Mouse (Mus musculus) gastrocnemius, postnatal 25 days (tissue): ENCODE data around the gene Gm45140. TPM values are rescaled to one million over a fixed set of nuclear protein-coding genes. Genes with fewer than 3 reads are reported as not detected.

Source experiments
- DNase-seq: peaks from one replicate; pipeline ENCODE4 v3.0.0; 2022
- long read RNA-seq, 2 experiments: library from polyadenylated mRNA; stranded (forward); transcript quantifications; one replicate each; pipeline ENCODE4 v2.0.0; 2021
- total RNA-seq, 2 experiments: library from RNA; stranded (reverse); gene quantifications; 1 replicate in 1 of 2; 2 replicates in 1 of 2; pipeline ENCODE4 v1.2.3; 2021

Gm45140 gene
- under 1 TPM in 1 of 2 experiments, not detected in 1; 0.59 TPM for total RNA-seq
- long read RNA-seq, experiment 1 = 0 reads
- long read RNA-seq, experiment 2, partial matches to known transcripts = 0 of 4 reads
- long read RNA-seq, experiment 2, other reads (novel, unspliced or antisense) = 4 of 4 reads

GRCm38 (mm10) chr6:87835695-87836094, at the start of gene Gm45140:
Gm45140 (minus strand) TSS chr6:87835795.
- DNase-seq = no peak

GRCm38 (mm10) chr6:87882816-87883215, 47.2 kb upstream of the Gm45140 start:
- no peak for DNase-seq

DNA sequence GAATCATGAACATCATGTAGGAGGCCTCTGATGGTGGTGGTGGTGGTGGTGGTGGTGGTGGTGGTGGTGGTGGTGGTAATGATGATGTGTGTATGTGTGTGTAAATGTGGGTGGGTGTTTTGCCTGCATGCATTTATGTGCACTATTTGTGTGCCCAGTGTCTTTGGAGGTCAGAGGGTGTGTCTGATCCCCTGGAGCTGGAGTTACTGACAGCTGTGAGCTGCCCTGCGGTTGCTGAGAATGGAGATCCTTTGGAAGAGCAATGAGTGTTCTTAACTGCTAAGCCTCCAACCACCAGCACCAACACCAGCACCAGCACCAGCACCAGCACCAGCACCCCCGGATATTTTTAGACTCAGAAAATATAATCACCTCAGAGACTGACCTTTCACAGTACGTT, 46.6 kb upstream of the Gm45140 start:
- no peak for DNase-seq

DNA sequence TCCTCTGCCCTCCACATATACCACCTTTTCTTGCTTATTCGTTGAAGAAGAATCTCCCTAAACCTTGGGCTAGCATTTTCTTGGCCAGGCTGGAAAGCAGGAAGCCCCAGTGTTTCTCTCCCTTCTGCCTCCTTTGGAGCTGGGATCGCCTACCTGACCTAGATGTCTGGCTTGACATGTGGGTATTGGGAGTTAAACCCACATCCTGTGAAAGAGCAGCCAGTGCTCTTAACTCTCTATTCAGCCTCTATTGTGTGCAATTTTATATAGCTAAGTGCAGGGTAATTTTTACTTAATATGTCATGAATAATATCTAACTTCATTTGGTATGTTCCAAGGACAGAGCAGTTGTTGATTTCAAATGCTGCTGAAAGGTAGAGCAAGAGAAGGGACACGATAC, 44.0 kb upstream of the Gm45140 start:
- no peak for DNase-seq

DNA sequence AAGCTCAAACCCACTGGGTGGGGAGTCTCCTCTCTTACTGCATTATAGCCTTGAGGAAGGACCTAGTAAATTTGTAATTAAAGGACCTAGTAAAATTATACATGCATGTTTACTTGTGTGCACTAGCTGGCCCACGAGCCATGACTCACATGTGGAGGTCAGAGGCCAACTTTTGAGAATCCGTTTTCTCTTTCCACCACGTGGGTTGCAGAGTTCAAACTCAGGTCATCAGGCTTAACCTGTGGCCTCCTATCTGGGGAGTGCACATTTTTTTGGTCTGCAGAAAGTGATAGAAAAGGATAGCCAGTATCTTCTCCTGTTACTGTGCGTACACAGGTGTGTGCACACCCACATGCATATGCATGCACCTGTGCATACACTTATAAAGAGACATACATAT, 43.4 kb upstream of the Gm45140 start:
- no peak for DNase-seq

- DNase-seq = peak; percentile 69
Observed at GRCm38 (mm10) chr6:87876068-87876643, 40.6 kb upstream of the Gm45140 start.

DNA sequence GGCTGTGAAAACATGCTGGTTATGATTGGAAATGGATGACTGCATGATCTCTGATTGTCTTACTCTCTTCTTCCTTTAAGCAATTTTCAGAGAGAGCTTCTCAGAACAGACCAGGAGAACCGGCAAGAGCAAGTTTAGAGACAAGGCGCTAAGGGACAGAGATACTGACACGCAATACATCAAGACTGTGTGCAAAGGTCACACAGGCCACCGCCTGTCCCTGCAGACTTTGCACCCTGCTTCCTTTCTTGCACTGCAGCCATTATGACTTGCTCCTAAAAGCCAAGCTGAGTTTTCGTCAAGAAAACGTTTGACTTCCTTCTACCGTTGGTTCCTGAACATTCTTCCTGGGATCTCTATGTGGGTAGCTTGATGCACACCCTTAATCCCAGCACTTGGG, 40.0 kb upstream of the Gm45140 start:
- DNase-seq = no peak

- peak; percentile 90 for DNase-seq
Observed at GRCm38 (mm10) chr6:87875083-87875482, 39.5 kb upstream of the Gm45140 start.

DNA sequence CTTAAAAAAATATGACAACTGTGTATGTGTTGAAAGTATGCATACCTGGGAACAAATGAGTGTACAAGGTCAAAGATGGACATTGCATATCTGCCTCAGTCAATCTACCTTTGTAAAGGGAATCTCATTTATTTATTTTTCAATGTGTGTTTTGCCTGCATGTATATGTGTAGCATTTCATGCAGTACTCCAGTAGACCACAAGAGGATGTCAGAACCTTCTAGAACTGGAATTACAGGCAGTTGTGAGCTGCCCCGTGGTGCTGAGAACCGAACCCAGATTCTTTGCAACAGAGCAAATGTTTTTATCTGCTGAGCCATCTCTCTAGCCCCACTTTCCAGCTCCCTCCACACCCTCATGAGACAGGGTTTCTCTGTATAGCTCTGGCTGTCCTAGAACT, 38.4 kb upstream of the Gm45140 start:
- no peak for DNase-seq

DNA sequence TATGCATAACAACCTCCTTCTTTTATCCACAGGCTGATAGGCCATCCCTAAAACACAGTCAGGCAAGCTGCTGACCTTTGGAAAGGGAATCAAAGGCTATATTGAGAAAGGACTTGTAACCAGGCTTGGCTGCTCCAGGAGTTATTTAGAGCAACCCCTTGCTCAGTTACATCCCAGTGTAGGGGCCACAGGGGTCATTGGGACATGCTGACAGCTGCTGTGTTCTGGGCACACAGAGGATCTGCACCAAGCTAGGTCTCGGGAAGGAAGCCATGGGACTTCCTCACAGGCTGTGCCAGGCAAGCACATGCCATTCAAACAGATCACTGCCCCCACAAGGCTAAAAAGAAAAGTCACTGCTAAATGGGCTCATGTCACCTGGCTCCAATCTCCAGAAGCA, 37.5 kb upstream of the Gm45140 start:
- peak; percentile 86 for DNase-seq

DNA sequence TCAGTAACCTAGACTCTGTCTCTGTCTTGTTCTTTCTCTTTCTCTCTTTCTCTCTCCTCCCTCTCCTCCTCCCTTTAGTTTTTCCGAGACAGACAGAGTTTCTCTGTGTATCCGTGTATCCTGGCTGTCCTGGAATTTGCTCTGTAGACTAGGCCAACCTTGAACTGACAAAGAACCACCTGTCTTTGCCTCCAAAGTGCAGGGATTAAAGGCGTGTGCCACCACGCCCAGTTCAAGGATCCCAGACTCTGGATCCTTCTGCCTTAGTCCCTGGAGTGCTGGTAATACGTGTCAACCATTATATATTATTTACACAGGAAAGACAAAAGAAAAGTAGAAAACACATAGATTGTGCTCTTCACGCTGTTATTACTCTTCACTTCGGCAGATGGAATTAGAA, 35.6 kb upstream of the Gm45140 start:
- no peak for DNase-seq

- no peak for DNase-seq
Observed at GRCm38 (mm10) chr6:87870440-87870839, 34.8 kb upstream of the Gm45140 start.

DNA sequence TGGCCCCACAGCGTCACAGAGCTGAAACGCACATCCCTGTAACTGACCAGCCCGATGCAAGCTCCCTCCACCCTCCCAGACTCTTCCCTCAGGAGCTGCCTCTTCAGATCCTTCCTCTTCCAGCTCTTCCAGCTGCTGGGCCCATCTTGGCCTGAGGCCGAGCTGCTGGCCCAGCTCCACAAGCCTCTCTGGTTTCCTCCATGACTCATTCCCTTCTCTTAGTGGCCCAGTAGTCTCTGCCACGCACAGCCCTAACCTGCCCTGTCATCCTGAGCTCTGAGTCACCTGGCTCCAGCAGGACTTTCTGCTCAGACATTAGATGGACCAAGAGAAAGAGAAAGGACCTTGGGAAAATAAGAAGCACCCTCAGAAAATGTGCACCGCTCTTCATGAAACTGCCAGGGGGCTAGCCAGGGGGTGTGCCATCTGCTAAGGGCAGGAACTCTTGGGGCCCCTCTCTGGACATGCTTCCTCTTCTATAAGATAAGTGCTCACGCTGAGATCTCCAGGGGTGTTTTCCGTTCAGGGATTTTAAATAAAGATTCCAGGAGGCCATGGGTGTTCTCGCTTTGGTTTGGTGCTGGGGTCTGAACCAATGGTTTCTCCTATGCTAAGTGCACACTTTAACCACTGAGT, 33.4 kb upstream of the Gm45140 start:
- DNase-seq = peak; percentile 94

DNA sequence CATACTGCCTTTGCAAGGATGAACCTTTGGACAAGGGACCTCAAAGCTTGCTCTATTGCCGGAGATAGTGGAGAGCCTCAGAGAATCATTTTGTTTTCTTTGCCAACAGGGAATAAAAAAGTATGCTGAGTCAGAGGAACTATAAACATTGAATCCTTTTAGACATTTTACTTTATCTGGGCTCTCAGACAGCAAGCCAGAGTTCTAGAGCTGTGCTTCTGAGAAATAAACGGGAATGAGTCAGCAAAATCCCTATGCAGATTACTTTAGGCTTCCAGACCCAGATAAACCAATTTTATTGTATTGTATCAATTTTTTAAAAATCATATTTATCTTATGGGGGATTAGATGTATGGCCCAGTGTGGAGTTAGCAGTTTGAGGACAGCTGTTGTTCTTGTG, 31.7 kb upstream of the Gm45140 start:
- no peak for DNase-seq

GRCm38 (mm10) chr6:87866211-87866610, 30.6 kb upstream of the Gm45140 start:
- no peak for DNase-seq

GRCm38 (mm10) chr6:87857071-87857470, 21.5 kb upstream of the Gm45140 start:
- DNase-seq = no peak

- no peak for DNase-seq
Observed at GRCm38 (mm10) chr6:87853446-87853845, 17.9 kb upstream of the Gm45140 start.

DNA sequence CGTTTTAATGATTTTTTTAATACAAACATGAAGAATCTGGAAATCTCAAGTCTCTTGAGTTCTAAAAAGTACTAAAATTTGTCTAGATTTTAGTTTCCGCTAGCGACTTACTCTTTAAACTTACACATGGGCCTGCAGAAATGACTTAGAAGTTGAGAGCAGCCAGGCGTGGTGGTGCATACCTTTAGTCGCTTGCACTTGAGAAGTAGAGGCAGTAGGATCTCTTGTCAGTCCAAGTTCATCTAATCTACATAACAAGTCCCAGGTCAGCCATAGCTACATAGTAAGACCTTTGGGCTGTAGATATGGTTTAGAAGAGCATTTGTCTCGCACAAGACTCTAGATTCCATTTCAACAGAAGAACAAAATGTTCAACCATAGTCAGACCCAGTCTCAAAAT, 16.3 kb upstream of the Gm45140 start:
- DNase-seq = no peak

DNA sequence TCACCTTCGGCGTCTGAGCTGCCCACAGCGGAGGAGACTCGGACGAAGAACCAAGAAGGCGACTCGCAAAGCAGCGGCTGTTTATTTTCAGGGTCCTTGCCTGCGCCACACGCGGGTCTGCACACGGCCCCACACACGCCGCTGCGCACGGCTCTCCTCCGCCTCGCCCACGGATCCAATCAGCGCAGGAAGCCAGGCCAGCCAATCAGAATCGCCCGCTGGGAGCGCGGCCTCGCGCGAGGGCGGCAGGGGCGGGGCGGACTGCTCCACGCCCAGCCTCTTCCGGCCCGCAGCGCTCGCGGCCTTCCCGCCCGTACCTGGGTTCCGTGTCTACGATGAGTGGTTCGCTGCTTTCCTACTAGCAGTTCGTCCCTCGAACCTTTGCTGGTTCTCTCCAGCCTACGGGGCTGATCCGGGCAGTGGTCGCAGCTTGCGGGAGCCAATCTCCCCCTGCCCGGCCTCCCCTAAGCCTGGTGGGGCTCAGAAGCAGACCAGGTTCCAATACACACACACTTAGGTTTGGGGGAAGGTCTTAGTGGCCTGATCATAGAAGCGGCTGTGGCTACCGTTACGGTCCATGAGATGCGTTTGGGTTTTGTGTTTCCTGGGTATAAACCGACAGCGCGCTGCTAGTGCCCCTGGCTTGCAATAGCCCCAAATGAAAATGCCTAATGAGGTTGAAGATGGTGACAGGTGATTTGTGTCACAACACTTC, 15.5 kb upstream of the Gm45140 start, which contains the start of gene Cnbp:
TSS of gene Cnbp (minus strand) at position 207 of the 715 bp plus-strand sequence.
- DNase-seq = peak; percentile 96

- peak; percentile 63 for DNase-seq
Observed at GRCm38 (mm10) chr6:87850155-87850899, 14.7 kb upstream of the Gm45140 start.

GRCm38 (mm10) chr6:87849780-87850154, 14.2 kb upstream of the Gm45140 start:
- no peak for DNase-seq

DNA sequence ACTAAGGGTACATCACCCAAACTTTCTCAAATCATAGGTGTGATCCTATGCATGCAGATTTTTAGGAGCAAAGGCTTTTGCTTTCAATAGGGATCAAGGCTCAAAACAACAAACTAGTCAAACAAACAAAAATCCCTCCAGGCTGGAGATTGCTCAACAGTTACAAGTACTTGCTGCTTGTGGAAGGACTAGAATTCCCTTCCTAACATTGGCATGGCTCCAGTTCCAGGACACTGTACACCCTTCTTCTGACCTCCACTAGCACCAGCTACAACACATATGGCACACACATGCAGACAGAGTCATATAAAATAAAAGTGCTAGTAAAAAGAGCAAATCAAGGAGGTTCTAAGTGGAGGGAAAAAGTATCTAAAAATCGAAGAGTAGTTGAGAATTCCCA, 11.2 kb upstream of the Gm45140 start:
- no peak for DNase-seq
